Mouse (Mus musculus): Measurements from ENCODE around the gene Cdc37. TPM values are rescaled to one million over a fixed set of nuclear protein-coding genes. Genes with fewer than 3 reads are reported as not detected.

The Cdc37 gene
- polyA plus RNA-seq, 1 experiment from 2014 or later: 190 TPM

DNA sequence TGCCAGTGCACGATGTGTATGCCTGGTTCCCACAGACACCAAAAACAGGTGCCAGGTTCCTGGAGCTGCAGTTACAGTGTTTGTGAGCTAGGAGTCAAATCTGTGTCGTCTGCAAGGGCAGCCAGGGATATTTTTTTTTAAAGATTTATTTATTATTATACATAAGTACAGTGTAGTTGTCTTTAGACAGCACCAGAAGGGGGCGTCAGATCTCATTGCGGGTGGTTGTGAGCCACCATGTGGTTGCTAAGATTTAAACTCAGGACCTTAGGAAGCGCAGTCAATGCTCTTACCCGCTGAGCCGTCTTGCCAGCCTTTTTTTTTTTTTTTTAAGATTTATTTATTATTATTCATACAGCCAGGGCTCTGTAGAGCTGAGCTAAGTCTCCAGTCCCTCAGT lies 40.1 kb upstream of the Cdc37 start:
- Histone ChIP-seq H3K4me1 (ENCODE audit: control insufficient read depth, insufficient read depth, low read length) (no peaks in the 10 kb centered on the region), H3K4me3 (ENCODE audit: low read depth, low read length) (no peak overlapping the region), H3K9me3 (ENCODE audit: control insufficient read depth, low read length) (no peaks in the 10 kb centered on the region), H3K27ac (ENCODE audit: low read depth, low read length) (no peak overlapping the region), H3K36me3 (ENCODE audit: control insufficient read depth, insufficient read depth, low read length) (no peaks in the 10 kb centered on the region), H3K4me2 (ENCODE audit: low read depth, low read length) (no peak overlapping the region), H3K9ac (replicated peaks; ENCODE audit: low read depth, low read length) (no peak overlapping the region), H3K27me3 (ENCODE audit: control insufficient read depth, insufficient read depth, low read length) (0 out of 2 replicates have a peak, but pooled peaks cover 2% of the 10 kb centered on the region)
- 36% methylated on average over 7 of the region's 7 CpGs for WGBS
- ATAC-seq (ENCODE audit: low read depth): no peak

DNA sequence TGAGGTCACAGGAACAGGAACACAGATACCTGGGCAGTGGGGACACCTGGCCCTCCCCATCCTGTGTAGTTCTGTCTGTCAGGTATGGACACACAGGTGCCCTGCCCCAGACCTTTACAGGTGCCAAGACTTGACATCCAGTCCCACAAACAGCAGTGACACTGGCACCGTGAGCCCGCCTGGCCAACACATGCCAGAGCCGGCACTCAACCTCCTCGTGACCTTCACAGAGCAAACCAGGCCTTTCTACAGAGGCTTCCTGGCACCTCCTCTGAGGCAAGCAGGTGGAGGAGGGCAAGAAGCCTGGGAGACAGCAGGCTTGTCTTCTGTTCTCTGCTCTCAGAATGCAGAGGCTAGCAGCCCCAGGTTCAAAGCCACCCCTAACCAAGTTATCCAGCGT lies 35.7 kb upstream of the Cdc37 start:
- Histone ChIP-seq H3K4me3 (ENCODE audit: low read depth, low read length) (no peak overlapping the region), H3K9me3 (ENCODE audit: control insufficient read depth, low read length) (no peaks in the 10 kb centered on the region), H3K27me3 (ENCODE audit: control insufficient read depth, insufficient read depth, low read length) (peaks cover 11% of the 10 kb centered on the region), H3K4me1 (ENCODE audit: control insufficient read depth, insufficient read depth, low read length) (no peaks in the 10 kb centered on the region), H3K27ac (ENCODE audit: low read depth, low read length) (no peak overlapping the region), H3K36me3 (ENCODE audit: control insufficient read depth, insufficient read depth, low read length) (no peaks in the 10 kb centered on the region), H3K9ac (replicated peaks; ENCODE audit: low read depth, low read length) (no peak overlapping the region), H3K4me2 (ENCODE audit: low read depth, low read length) (no peak overlapping the region)
- WGBS: 93% methylated on average over 5 of the region's 5 CpGs
- ATAC-seq (ENCODE audit: low read depth): no peak

DNA sequence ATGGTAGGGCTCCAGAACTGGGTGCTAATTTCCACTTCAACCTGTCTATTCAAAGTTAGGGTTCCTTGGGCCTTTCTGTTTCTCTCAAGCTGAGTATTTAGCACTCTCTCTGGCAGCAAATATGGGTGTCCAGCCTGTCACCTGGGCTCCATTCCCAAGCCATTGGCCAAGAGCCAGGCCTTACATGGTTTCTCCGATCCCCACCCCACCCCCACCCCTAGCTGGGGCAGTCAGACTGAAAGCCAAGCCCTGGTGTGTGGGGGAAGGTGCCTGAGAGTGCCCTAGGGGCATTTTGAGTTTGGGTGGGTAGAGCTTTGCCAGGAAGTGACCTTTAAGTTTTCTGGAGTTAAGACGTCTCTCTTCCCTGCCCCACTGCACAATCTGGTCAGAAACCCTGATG lies 35.0 kb upstream of the Cdc37 start:
- H3K9me3 ChIP-seq (ENCODE audit: control insufficient read depth, low read length): no peaks in the 10 kb centered on the region
- H3K27me3 ChIP-seq (ENCODE audit: control insufficient read depth, insufficient read depth, low read length): peaks cover 11% of the 10 kb centered on the region
- no peak overlapping the region for H3K27ac ChIP-seq (ENCODE audit: low read depth, low read length)
- H3K36me3 ChIP-seq (ENCODE audit: control insufficient read depth, insufficient read depth, low read length): no peaks in the 10 kb centered on the region
- 43% methylated on average over 2 of the region's 2 CpGs for WGBS
- no peaks in the 10 kb centered on the region for H3K4me1 ChIP-seq (ENCODE audit: control insufficient read depth, insufficient read depth, low read length)
- H3K4me2 ChIP-seq (ENCODE audit: low read depth, low read length): no peak overlapping the region
- H3K9ac ChIP-seq (replicated peaks; ENCODE audit: low read depth, low read length): no peak overlapping the region
- H3K4me3 ChIP-seq (ENCODE audit: low read depth, low read length): no peak overlapping the region
- ATAC-seq (ENCODE audit: low read depth): no peak

DNA sequence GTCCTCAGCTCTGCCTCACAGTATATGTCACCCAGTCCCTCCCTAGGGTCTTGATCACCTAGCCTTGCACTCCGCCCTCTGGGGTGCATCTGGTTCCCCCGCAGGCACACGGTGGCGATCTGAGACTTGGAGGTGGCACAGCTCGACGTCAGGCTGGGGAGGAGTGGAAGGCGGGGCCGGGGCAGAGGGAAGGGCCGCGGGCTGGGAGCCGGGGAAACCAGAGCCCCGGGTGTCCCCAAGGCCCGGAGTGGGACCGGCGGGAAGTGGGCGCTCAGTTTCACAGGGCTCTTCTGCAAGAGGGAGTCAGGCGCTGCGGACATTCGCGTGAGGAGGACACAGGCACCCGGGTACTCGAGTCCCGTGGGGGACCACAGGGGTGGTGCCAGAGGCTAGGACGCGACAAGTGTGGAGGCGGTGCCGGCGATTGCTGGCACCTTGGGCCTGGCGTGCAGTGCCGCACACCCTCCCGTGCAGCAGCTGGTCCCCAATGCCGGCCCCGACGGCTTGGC lies 34.2 kb upstream of the Cdc37 start:
- 6% methylated on average over 34 of the region's 34 CpGs for WGBS
- no peak for ATAC-seq (ENCODE audit: low read depth)
- Histone ChIP-seq H3K9me3 (ENCODE audit: control insufficient read depth, low read length) (no peaks in the 10 kb centered on the region), H3K36me3 (ENCODE audit: control insufficient read depth, insufficient read depth, low read length) (no peaks in the 10 kb centered on the region), H3K4me2 (ENCODE audit: low read depth, low read length) (peak overlapping the region; percentile 24), H3K9ac (replicated peaks; ENCODE audit: low read depth, low read length) (no peak overlapping the region), H3K4me1 (ENCODE audit: control insufficient read depth, insufficient read depth, low read length) (no peaks in the 10 kb centered on the region), H3K27ac (ENCODE audit: low read depth, low read length) (no peak overlapping the region), H3K4me3 (ENCODE audit: low read depth, low read length) (peak overlapping the region; percentile 5; the same call in 1 of the 2 replicates), H3K27me3 (ENCODE audit: control insufficient read depth, insufficient read depth, low read length) (peaks cover 11% of the 10 kb centered on the region)

DNA sequence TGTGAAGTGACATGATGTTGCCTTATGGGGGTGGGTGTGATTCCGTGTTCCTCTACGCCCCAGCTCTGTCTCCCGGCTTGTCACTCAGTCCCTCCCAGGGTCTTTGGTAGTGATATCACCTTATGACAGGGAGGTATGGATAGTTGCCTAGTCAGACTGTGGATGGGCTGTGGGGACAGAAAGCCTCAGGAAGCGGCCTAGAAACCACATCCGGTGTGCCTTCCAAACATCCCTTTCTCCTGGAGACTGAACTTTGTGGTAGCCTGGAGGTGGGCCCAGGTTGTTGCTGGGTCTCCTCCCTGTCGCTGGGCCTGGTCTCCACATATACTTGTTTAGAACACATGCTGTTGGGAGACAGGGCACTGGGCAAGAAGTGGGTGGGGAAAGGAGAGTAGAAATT lies 33.6 kb upstream of the Cdc37 start:
- 82% methylated on average over 6 of the region's 6 CpGs for WGBS
- H3K4me3 ChIP-seq (ENCODE audit: low read depth, low read length): no peak overlapping the region
- no peak overlapping the region for H3K4me2 ChIP-seq (ENCODE audit: low read depth, low read length)
- no peak overlapping the region for H3K9ac ChIP-seq (replicated peaks; ENCODE audit: low read depth, low read length)
- H3K27ac ChIP-seq (ENCODE audit: low read depth, low read length): no peak overlapping the region
- peaks cover 11% of the 10 kb centered on the region for H3K27me3 ChIP-seq (ENCODE audit: control insufficient read depth, insufficient read depth, low read length)
- no peak for ATAC-seq (ENCODE audit: low read depth)
- H3K36me3 ChIP-seq (ENCODE audit: control insufficient read depth, insufficient read depth, low read length): no peaks in the 10 kb centered on the region
- H3K4me1 ChIP-seq (ENCODE audit: control insufficient read depth, insufficient read depth, low read length): no peaks in the 10 kb centered on the region
- no peaks in the 10 kb centered on the region for H3K9me3 ChIP-seq (ENCODE audit: control insufficient read depth, low read length)

DNA sequence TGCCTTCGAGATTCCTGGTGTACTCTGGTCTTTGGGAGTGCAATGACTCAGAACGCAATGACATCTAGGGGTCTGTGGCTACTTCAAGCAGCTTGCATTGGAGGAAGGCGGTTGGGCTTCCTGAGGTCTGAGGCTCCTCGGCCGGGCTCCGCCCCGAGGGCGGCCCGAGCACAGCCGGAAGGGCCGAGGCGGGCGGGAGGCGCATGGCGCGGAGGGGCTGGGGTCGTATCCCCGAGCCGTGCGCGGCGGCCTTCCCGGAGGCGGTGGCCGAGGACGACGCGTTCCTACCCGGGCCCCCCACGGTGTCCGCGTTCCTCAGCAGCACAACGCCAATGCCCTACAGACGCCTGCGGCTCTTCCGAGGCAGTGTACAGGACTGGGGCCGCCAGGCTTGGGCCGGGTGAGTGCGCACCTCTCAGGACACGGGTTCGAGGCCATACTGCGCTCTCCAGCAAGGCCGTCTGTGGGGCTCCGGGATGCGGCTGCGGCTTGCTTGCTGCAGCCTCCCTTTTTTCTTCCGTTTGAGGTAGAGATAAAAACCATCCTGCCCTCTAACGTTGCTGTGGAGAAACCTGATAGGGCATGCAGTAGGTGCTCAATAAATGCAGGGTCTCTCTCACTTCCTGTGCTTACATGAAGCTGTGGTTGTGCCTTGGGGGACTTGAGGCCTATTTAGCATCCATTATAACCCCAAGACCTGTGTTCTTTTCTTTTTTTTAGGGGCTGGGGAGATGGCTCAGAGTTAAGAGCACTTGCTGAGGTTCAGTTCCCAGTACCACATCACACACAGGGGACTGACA lies 31.8 kb upstream of the Cdc37 start:
- Histone ChIP-seq H3K9me3 (ENCODE audit: control insufficient read depth, low read length) (no peaks in the 10 kb centered on the region), H3K27ac (ENCODE audit: low read depth, low read length) (no peak overlapping the region), H3K4me3 (ENCODE audit: low read depth, low read length) (peak overlapping the region; percentile 10; the same call in 1 of the 2 replicates), H3K4me2 (ENCODE audit: low read depth, low read length) (peak overlapping the region; percentile 26; the same call in 1 of the 2 replicates), H3K9ac (replicated peaks; ENCODE audit: low read depth, low read length) (no peak overlapping the region), H3K27me3 (ENCODE audit: control insufficient read depth, insufficient read depth, low read length) (peaks cover 11% of the 10 kb centered on the region), H3K4me1 (ENCODE audit: control insufficient read depth, insufficient read depth, low read length) (no peaks in the 10 kb centered on the region), H3K36me3 (ENCODE audit: control insufficient read depth, insufficient read depth, low read length) (no peaks in the 10 kb centered on the region)
- 8% methylated on average over 48 of the region's 48 CpGs for WGBS
- ATAC-seq (ENCODE audit: low read depth): no peak

DNA sequence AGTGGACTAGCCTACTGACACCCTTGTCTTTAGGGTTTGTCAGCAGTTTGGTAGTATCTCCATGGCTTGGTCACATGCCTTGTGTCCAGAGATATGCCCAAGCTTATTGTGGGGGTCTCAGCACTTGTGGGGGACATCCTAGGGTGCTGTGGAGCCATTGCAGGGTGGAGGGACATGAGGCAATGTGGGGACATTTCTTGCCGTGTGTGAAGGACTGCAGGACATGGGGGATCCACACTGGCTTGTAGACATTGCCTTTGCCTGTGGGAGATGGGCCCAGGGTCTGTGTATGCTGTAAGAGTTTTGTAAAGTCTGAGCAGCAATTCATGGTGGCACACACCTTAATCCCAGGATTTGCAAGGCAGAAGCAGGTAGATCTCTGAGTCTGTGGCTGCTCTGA lies 31.1 kb upstream of the Cdc37 start:
- WGBS: 81% methylated on average over 1 of the region's 1 CpGs
- Histone ChIP-seq H3K36me3 (ENCODE audit: control insufficient read depth, insufficient read depth, low read length) (no peaks in the 10 kb centered on the region), H3K27me3 (ENCODE audit: control insufficient read depth, insufficient read depth, low read length) (peaks cover 11% of the 10 kb centered on the region), H3K4me1 (ENCODE audit: control insufficient read depth, insufficient read depth, low read length) (no peaks in the 10 kb centered on the region), H3K9ac (replicated peaks; ENCODE audit: low read depth, low read length) (no peak overlapping the region), H3K4me3 (ENCODE audit: low read depth, low read length) (no peak overlapping the region), H3K27ac (ENCODE audit: low read depth, low read length) (no peak overlapping the region), H3K4me2 (ENCODE audit: low read depth, low read length) (no peak overlapping the region), H3K9me3 (ENCODE audit: control insufficient read depth, low read length) (no peaks in the 10 kb centered on the region)
- no peak for ATAC-seq (ENCODE audit: low read depth)

DNA sequence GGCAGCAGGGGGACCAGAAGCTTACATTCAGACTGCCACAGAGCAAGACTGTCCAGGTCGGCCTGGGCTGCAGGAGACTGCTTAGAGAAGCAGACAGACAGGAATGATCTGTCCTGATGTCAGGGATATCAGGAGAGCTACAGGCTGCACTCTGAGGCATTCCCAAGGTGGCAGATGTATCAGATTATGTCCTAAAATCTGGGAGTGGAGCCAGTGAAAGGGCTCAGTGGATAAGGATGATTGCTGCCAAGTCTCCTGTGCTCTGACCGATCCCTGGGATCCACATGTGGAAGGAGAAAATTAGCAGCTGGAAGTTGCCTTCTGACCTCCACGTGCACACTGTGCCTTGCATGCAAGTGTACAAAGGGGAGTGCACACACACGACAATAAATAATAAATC lies 30.6 kb upstream of the Cdc37 start:
- Histone ChIP-seq H3K9me3 (ENCODE audit: control insufficient read depth, low read length) (no peaks in the 10 kb centered on the region), H3K36me3 (ENCODE audit: control insufficient read depth, insufficient read depth, low read length) (no peaks in the 10 kb centered on the region), H3K9ac (replicated peaks; ENCODE audit: low read depth, low read length) (no peak overlapping the region), H3K4me1 (ENCODE audit: control insufficient read depth, insufficient read depth, low read length) (no peaks in the 10 kb centered on the region), H3K4me2 (ENCODE audit: low read depth, low read length) (no peak overlapping the region), H3K27me3 (ENCODE audit: control insufficient read depth, insufficient read depth, low read length) (peaks cover 9% of the 10 kb centered on the region), H3K4me3 (ENCODE audit: low read depth, low read length) (no peak overlapping the region), H3K27ac (ENCODE audit: low read depth, low read length) (no peak overlapping the region)
- ATAC-seq (ENCODE audit: low read depth): no peak
- WGBS: 62% methylated on average over 4 of the region's 4 CpGs

DNA sequence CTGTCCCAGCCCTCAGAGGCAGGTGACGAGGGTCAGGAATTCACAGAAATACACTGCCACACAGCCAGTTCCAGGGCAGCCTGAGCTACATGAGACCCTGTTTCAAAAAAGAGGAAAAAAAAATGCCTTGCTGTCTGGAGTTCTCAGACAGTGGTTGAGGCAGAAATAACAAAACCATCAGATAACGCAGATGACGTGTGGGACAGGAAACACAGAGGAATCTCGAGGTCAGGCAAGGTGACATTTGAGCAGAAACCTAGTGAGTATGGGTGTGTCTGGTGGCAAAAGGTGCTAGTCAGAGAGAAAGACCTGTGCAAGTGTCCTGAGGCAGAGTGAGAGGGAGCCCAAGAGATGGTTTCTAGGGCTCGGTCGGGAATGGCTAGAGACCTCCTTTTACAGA lies 22.6 kb upstream of the Cdc37 start:
- Histone ChIP-seq H3K9ac (replicated peaks; ENCODE audit: low read depth, low read length) (no peak overlapping the region), H3K27ac (ENCODE audit: low read depth, low read length) (no peak overlapping the region), H3K36me3 (ENCODE audit: control insufficient read depth, insufficient read depth, low read length) (no peaks in the 10 kb centered on the region), H3K4me3 (ENCODE audit: low read depth, low read length) (no peak overlapping the region), H3K27me3 (ENCODE audit: control insufficient read depth, insufficient read depth, low read length) (no peaks in the 10 kb centered on the region), H3K4me2 (ENCODE audit: low read depth, low read length) (no peak overlapping the region), H3K4me1 (ENCODE audit: control insufficient read depth, insufficient read depth, low read length) (no peaks in the 10 kb centered on the region), H3K9me3 (ENCODE audit: control insufficient read depth, low read length) (no peaks in the 10 kb centered on the region)
- no peak for ATAC-seq (ENCODE audit: low read depth)
- 86% methylated on average over 6 of the region's 6 CpGs for WGBS

Measured in neural tube, embryonic 14.5 days (tissue).